Comparison of ENCODE assay signal across 8 mouse cellular contexts in the genomic region with DNA sequence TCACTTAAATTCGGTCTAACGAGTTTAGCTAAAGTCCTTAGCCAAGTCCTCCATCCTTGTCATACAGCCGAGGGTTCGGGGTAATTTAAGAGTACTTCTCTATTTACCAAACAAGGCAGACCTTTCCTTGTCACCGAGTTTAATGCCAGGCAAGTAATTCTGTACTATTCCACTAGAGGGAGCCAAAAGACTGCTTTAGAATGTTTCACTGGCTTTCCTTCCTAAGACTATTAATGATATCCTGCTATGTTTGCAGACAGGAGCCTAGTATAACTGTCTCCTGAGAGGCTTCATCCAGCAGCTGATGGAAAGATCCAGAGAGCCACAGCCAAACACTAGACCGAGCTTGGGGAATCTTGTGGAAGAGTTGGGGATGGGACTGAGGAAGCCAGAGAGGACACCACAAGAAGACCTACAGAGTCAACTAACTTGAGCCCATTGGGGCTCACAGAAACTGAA. TPM values are rescaled to one million over a fixed set of nuclear protein-coding genes. Genes with fewer than 3 reads are reported as not detected.
DNase-seq lines count a peak whose midpoint lies in the region; ATAC-seq and TF ChIP-seq lines count a peak whose summit lies in the region.

No protein-coding gene starts in this region.

- TF ChIP-seq POLR2A in CH12.LX (IDR thresholded peaks at IDR 0.05; ENCODE audit: low read depth, low read length): no peak

- H3K4me3 ChIP-seq in CH12.LX (replicated peaks in 1 of 3; ENCODE audit: low read depth in 2 of 3, low read length in 2 of 3, poor library complexity in 1 of 3): peak overlapping the region in 2 of 3 experiments; percentile 16 to 43
- peak overlapping the region; percentile 23 for H3K4me3 ChIP-seq in intestine, embryonic 14.5 days (ENCODE audit: low read depth, low read length)
- H3K4me3 ChIP-seq in limb, embryonic 13.5 days: peak overlapping the region; percentile 31
- peak overlapping the region; percentile 29 for H3K4me3 ChIP-seq in midbrain, postnatal 0 days (ENCODE audit: low read depth, low read length)

- in situ Hi-C loops in CH12.LX (cut with MboI; ENCODE audit: low pct_ligation_motif_present, low pct_unique_long_range_greater_than_20kb, low sequenced_read_pairs): loop anchor here (10.0 to 25.0 kb wide), 2 partner anchors 297 to 480 kb away; no protein-coding TSS in a partner anchor

- H3K9me3 ChIP-seq in CH12.LX (replicated peaks; ENCODE audit: low read length): peaks cover 2% of the 10 kb centered on the region
- H3K9me3 ChIP-seq in intestine, embryonic 14.5 days (ENCODE audit: control insufficient read depth, low read length): no peaks in the 10 kb centered on the region
- H3K9me3 ChIP-seq in limb, embryonic 13.5 days: no peaks in the 10 kb centered on the region
- no peaks in the 10 kb centered on the region for H3K9me3 ChIP-seq in midbrain, postnatal 0 days (ENCODE audit: low read length)

- no peaks in the 10 kb centered on the region for H3K27me3 ChIP-seq in CH12.LX (replicated peaks)
- H3K27me3 ChIP-seq in intestine, embryonic 14.5 days (replicated peaks; ENCODE audit: control insufficient read depth, insufficient read depth, low read length): no peaks in the 10 kb centered on the region
- H3K27me3 ChIP-seq in limb, embryonic 13.5 days: peaks cover 34% of the 10 kb centered on the region
- H3K27me3 ChIP-seq in midbrain, postnatal 0 days (ENCODE audit: insufficient read depth, low read length): peaks cover 3% of the 10 kb centered on the region; the same call in 1 of the 2 replicates

- no peaks in the 10 kb centered on the region for H3K4me1 ChIP-seq in CH12.LX (ENCODE audit: control insufficient read depth in 1 of 2, insufficient read depth in 2 of 2)
- H3K4me1 ChIP-seq in intestine, embryonic 14.5 days (replicated peaks; ENCODE audit: control insufficient read depth, insufficient read depth, low read length): no peaks in the 10 kb centered on the region
- H3K4me1 ChIP-seq in limb, embryonic 13.5 days: peaks cover 4% of the 10 kb centered on the region
- H3K4me1 ChIP-seq in midbrain, postnatal 0 days (ENCODE audit: insufficient read depth, low read length): no peaks in the 10 kb centered on the region

- no peaks in the 10 kb centered on the region for H3K36me3 ChIP-seq in CH12.LX (replicated peaks in 1 of 2; ENCODE audit: control insufficient read depth in 1 of 2, insufficient read depth in 1 of 2, low read length in 1 of 2)
- H3K36me3 ChIP-seq in intestine, embryonic 14.5 days (ENCODE audit: control insufficient read depth, insufficient read depth, low read length): no peaks in the 10 kb centered on the region
- H3K36me3 ChIP-seq in limb, embryonic 13.5 days: no peaks in the 10 kb centered on the region
- H3K36me3 ChIP-seq in midbrain, postnatal 0 days (ENCODE audit: insufficient read depth, low read length): no peaks in the 10 kb centered on the region

- peak overlapping the region; percentile 57; the same call in 1 of the 2 replicates for H3K9ac ChIP-seq in CH12.LX (ENCODE audit: insufficient read depth, low read depth)
- peak overlapping the region; percentile 1; the same call in 1 of the 2 replicates for H3K9ac ChIP-seq in intestine, embryonic 14.5 days (ENCODE audit: low read length)
- no peak overlapping the region for H3K9ac ChIP-seq in limb, embryonic 13.5 days
- no peak overlapping the region for H3K9ac ChIP-seq in midbrain, postnatal 0 days (replicated peaks; ENCODE audit: low read length, poor library complexity, severe bottlenecking)

- TF ChIP-seq EP300 in CH12.LX (IDR thresholded peaks at IDR 0.05; ENCODE audit: low read length): no peak

- no peaks in the 10 kb centered on the region for H3K79me2 ChIP-seq in CH12.LX (replicated peaks; ENCODE audit: control insufficient read depth, extremely low read depth, insufficient read depth, poor library complexity, severe bottlenecking)

- 1% methylated on average over 6 of the region's 6 CpGs for WGBS in intestine, embryonic 14.5 days
- WGBS in limb, embryonic 13.5 days: 2% methylated on average over 6 of the region's 6 CpGs
- WGBS in midbrain, postnatal 0 days: 1% methylated on average over 6 of the region's 6 CpGs

- TF ChIP-seq CTCF in CH12.LX (conservative IDR thresholded peaks at IDR 0.05 in 1 of 2, IDR thresholded peaks at IDR 0.05 in 1 of 2; ENCODE audit: low read depth in 2 of 2, low read length in 2 of 2): peak; percentile 83 to 84; a peak in 3 of 4 replicates
- TF ChIP-seq CTCF in midbrain, postnatal 0 days (IDR thresholded peaks at IDR 0.05): peak; percentile 89

- no peak for ATAC-seq in intestine, embryonic 14.5 days (replicated peaks; ENCODE audit: low FRiP score, low TSS enrichment, low read depth)
- peak; percentile 64 for ATAC-seq in limb, embryonic 13.5 days (ENCODE audit: low FRiP score, low read depth)
- ATAC-seq in midbrain, postnatal 0 days (ENCODE audit: low FRiP score): peak; percentile 74

- peak; percentile 91 for TF ChIP-seq RAD21 in CH12.LX (IDR thresholded peaks at IDR 0.05; ENCODE audit: low read depth, low read length)

- H3K4me2 ChIP-seq in CH12.LX (ENCODE audit: insufficient read depth, low read depth, poor library complexity, severe bottlenecking): peak overlapping the region; percentile 96
- H3K4me2 ChIP-seq in intestine, embryonic 14.5 days (ENCODE audit: low read length): peak overlapping the region; percentile 47
- peak overlapping the region; percentile 59 for H3K4me2 ChIP-seq in limb, embryonic 13.5 days (replicated peaks)
- H3K4me2 ChIP-seq in midbrain, postnatal 0 days (ENCODE audit: low read depth, low read length, poor library complexity, severe bottlenecking): peak overlapping the region; percentile 42

- H3K27ac ChIP-seq in CH12.LX (ENCODE audit: insufficient read depth, low read depth): no peak overlapping the region
- no peak overlapping the region for H3K27ac ChIP-seq in intestine, embryonic 14.5 days (ENCODE audit: low read depth)
- no peak overlapping the region for H3K27ac ChIP-seq in limb, embryonic 13.5 days
- no peak overlapping the region for H3K27ac ChIP-seq in midbrain, postnatal 0 days (ENCODE audit: low read depth, low read length)

- DNase-seq in 3134 (ENCODE audit: extremely low read depth, insufficient read length, low spot score) (peak; percentile 15), CH12.LX (ENCODE audit: extremely low read depth) (peak; percentile 82)
- peak; percentile 79 for DNase-seq in cerebellum, adult 9-10 months
- peak; percentile 87 for DNase-seq in forelimb bud, embryonic 11.5 days (ENCODE audit: low read depth, low spot score)
- peak; percentile 61 for DNase-seq in intestine, embryonic 14.5 days (ENCODE audit: low spot score)
- DNase-seq in midbrain, postnatal 0 days (ENCODE audit: low spot score): peak; percentile 94
- DNase-seq in ovary, postnatal 36 days (ENCODE audit: low spot score): no peak

- dilution Hi-C loops in CH12.LX (cut with MboI; ENCODE audit: extremely low pct_ligation_motif_present, extremely low pct_unique_long_range_greater_than_20kb, low sequenced_read_pairs): no loop called here

TF ChIP-seq in CH12.LX, 34 proteins besides CTCF, POLR2A, EP300 and RAD21:
- TF ChIP-seq ZNF384 (IDR thresholded peaks at IDR 0.05; ENCODE audit: low read depth, low read length) (no peak), RCOR1 (conservative IDR thresholded peaks at IDR 0.05; ENCODE audit: low read depth, low read length) (no peak), SMC3 (IDR thresholded peaks at IDR 0.05; ENCODE audit: low read depth, low read length) (peak; percentile 62), BHLHE40 (IDR thresholded peaks at IDR 0.05; ENCODE audit: low read depth, low read length) (no peak), MYC (IDR thresholded peaks at IDR 0.05; ENCODE audit: low read depth, low read length) (0 out of 2 replicates have a peak, but pooled peaks have one; percentile 64), POLR2AphosphoS2 (IDR thresholded peaks at IDR 0.05; ENCODE audit: low read depth, low read length) (no peak)

RNA-seq across cellular contexts. Expression of gene Ptf1a, which starts 30.4 kb away (rescaled TPM):
- not detected in 2 replicates for total RNA-seq in CH12.LX (2012; rRNA removed)
- total RNA-seq in CH12.LX (2014; rRNA removed): not detected in 2 replicates
- polyA plus RNA-seq in CH12.LX (2012; ENCODE audit: insufficient read length, low read depth): not detected in 2 replicates
- 7.3 TPM in 1 of 2 replicates, not detected in the other for polyA plus RNA-seq in intestine, embryonic 14.5 days (2014; fragmentation: Nextera tagmentation; extraction: Ambion mirVana)
- not detected in 2 replicates for polyA plus RNA-seq in limb, embryonic 13.5 days (2015; fragmentation: Nextera tagmentation; extraction: Ambion mirVana)
- total RNA-seq in midbrain, postnatal 0 days (2014; rRNA removed): 3.0 TPM in 1 of 2 replicates, not detected in the other
- not detected in 2 replicates for polyA plus RNA-seq in midbrain, postnatal 0 days (2015; fragmentation: Nextera tagmentation; extraction: Ambion mirVana)

RNA-seq across cellular contexts. Expression of gene Msrb2, which starts 43.9 kb away (rescaled TPM):
- total RNA-seq in CH12.LX (2012; rRNA removed) (9.0 and 14.4 TPM in 2 replicates), CH12.LX (2014; rRNA removed) (21.6 and 30.2 TPM in 2 replicates)
- 27.8 and 32.7 TPM in 2 replicates for polyA plus RNA-seq in CH12.LX (2012; ENCODE audit: insufficient read length, low read depth)
- 18.9 and 19.2 TPM in 2 replicates for polyA plus RNA-seq in intestine, embryonic 14.5 days (2014; fragmentation: Nextera tagmentation; extraction: Ambion mirVana)
- polyA plus RNA-seq in limb, embryonic 13.5 days (2015; fragmentation: Nextera tagmentation; extraction: Ambion mirVana): 28.4 and 29.0 TPM in 2 replicates
- 8.3 and 9.0 TPM in 2 replicates for total RNA-seq in midbrain, postnatal 0 days (2014; rRNA removed)
- polyA plus RNA-seq in midbrain, postnatal 0 days (2015; fragmentation: Nextera tagmentation; extraction: Ambion mirVana): 8.8 and 8.9 TPM in 2 replicates

Comparison
In these comparisons a context has a peak if more than half of its experiments do, and no peak if none do; other contexts are left out.
1. H3K4me2 ChIP-seq: peak in every context shown above with its lines; median percentile 96 in CH12.LX; 59 in limb, embryonic 13.5 days; 47 in intestine, embryonic 14.5 days; 42 in midbrain, postnatal 0 days.
2. H3K9ac ChIP-seq: peak in CH12.LX (single experiment) and intestine, embryonic 14.5 days (single experiment); none in limb, embryonic 13.5 days (single experiment) and midbrain, postnatal 0 days (single experiment).
3. Peak in every context shown above with its lines, with median percentiles within 50 percentile points of each other: H3K4me3 ChIP-seq.